Mouse (Mus musculus): ENCODE data around the gene Tpst1. TPM values are rescaled to one million over a fixed set of nuclear protein-coding genes. Genes with fewer than 3 reads are reported as not detected.

Tpst1 gene
- polyA plus RNA-seq, 1 experiment from 2014 or later: 54.0 TPM

GRCm38 (mm10) chr5:130116116-130116515 is 43.0 kb downstream of the Tpst1 start:
- Histone ChIP-seq H3K36me3 (ENCODE audit: control insufficient read depth, insufficient read depth, low read length) (peaks cover 2% of the 10 kb centered on the region; the same call in 1 of the 2 replicates), H3K4me2 (no peak overlapping the region), H3K9me3 (ENCODE audit: control insufficient read depth, low read length) (no peaks in the 10 kb centered on the region), H3K27me3 (replicated peaks; ENCODE audit: control insufficient read depth, insufficient read depth, low read length) (no peaks in the 10 kb centered on the region), H3K27ac (ENCODE audit: low read depth, low read length) (no peak overlapping the region), H3K4me3 (ENCODE audit: low read depth, low read length) (no peak overlapping the region), H3K4me1 (replicated peaks; ENCODE audit: control insufficient read depth, insufficient read depth, low read length) (no peaks in the 10 kb centered on the region), H3K9ac (ENCODE audit: low read depth, low read length) (no peak overlapping the region)
- no peak for DNase-seq (ENCODE audit: low spot score)
- WGBS: 81% methylated on average over 12 of the region's 12 CpGs
- no peak for ATAC-seq (replicated peaks; ENCODE audit: low FRiP score)

- H3K27me3 ChIP-seq (replicated peaks; ENCODE audit: control insufficient read depth, insufficient read depth, low read length): no peaks in the 10 kb centered on the region
- no peaks in the 10 kb centered on the region for H3K9me3 ChIP-seq (ENCODE audit: control insufficient read depth, low read length)
- DNase-seq (ENCODE audit: low spot score) (no peak), ATAC-seq (replicated peaks; ENCODE audit: low FRiP score) (no peak)
- H3K36me3 ChIP-seq (ENCODE audit: control insufficient read depth, insufficient read depth, low read length): peaks cover 2% of the 10 kb centered on the region; the same call in 1 of the 2 replicates
- H3K9ac ChIP-seq (ENCODE audit: low read depth, low read length): no peak overlapping the region
- H3K4me1 ChIP-seq (replicated peaks; ENCODE audit: control insufficient read depth, insufficient read depth, low read length): no peaks in the 10 kb centered on the region
- 87% methylated on average over 7 of the region's 7 CpGs for WGBS
- H3K27ac ChIP-seq (ENCODE audit: low read depth, low read length): no peak overlapping the region
- H3K4me3 ChIP-seq (ENCODE audit: low read depth, low read length): no peak overlapping the region
- H3K4me2 ChIP-seq: no peak overlapping the region
Measured at GRCm38 (mm10) chr5:130116857-130117256, 43.7 kb downstream of the Tpst1 start.

DNA sequence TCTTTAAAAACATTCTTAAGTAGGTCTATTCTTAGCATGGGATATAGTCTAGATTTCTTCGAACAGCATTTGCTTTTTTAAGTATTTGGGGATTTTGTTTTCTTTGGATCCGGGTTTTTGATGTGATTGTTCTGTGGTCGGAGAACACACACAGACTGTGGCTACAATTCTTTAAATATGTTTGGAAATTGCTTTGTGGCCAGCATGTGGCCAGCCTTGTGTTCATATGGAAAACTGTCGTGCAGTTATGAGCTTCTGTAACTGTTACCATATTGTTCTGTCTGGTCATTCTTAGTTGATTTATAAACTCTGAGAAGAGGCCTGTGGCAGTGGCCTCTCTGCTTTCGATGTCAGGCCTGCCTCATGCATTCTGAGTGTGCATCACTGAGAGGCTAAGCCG is 44.8 kb downstream of the Tpst1 start:
- no peaks in the 10 kb centered on the region for H3K4me1 ChIP-seq (replicated peaks; ENCODE audit: control insufficient read depth, insufficient read depth, low read length)
- no peak overlapping the region for H3K9ac ChIP-seq (ENCODE audit: low read depth, low read length)
- H3K36me3 ChIP-seq (ENCODE audit: control insufficient read depth, insufficient read depth, low read length): peaks cover 2% of the 10 kb centered on the region; the same call in 1 of the 2 replicates
- no peaks in the 10 kb centered on the region for H3K9me3 ChIP-seq (ENCODE audit: control insufficient read depth, low read length)
- H3K27me3 ChIP-seq (replicated peaks; ENCODE audit: control insufficient read depth, insufficient read depth, low read length): no peaks in the 10 kb centered on the region
- no peak overlapping the region for H3K27ac ChIP-seq (ENCODE audit: low read depth, low read length)
- DNase-seq (ENCODE audit: low spot score) (no peak), ATAC-seq (replicated peaks; ENCODE audit: low FRiP score) (no peak)
- WGBS: 86% methylated on average over 6 of the region's 6 CpGs
- no peak overlapping the region for H3K4me2 ChIP-seq
- H3K4me3 ChIP-seq (ENCODE audit: low read depth, low read length): no peak overlapping the region

GRCm38 (mm10) chr5:130119236-130119635 is 46.1 kb downstream of the Tpst1 start:
- no peak for DNase-seq (ENCODE audit: low spot score)
- no peak for ATAC-seq (replicated peaks; ENCODE audit: low FRiP score)
- no peak overlapping the region for H3K9ac ChIP-seq (ENCODE audit: low read depth, low read length)

DNA sequence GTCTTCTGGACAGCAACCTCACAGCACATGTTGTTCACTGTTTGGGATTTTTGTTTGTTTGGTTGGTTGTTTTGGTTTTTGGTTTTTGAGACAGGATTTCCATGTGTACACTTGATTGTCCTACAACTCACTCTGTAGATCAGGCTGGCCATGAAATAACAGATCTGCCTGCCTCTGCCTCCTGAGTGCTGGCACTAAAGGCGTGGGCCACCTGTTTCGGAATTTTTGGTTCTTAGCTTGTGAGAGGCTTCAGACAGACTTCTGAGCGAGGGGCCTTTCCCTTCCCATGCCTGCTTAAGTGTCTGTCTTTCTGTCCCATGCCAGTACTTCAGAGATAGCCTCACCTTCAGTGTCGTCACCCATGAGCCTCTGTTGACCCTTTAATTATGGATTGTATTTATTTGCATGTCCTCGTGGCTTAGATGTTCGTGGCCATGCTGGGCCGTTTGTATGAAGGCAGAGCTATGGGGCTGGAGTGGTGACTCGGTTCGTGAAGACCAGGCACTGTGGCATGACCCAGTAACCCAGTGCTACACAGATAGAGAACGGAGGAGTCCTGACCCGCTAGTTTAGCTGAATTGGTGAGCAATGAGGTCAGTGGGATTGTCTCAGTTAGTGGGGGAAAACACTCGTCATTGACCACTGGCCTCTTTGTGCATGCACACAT is 47.1 kb downstream of the Tpst1 start:
- Histone ChIP-seq H3K9me3 (ENCODE audit: control insufficient read depth, low read length) (no peaks in the 10 kb centered on the region), H3K27ac (ENCODE audit: low read depth, low read length) (no peak overlapping the region), H3K4me3 (ENCODE audit: low read depth, low read length) (no peak overlapping the region), H3K36me3 (ENCODE audit: control insufficient read depth, insufficient read depth, low read length) (no peaks in the 10 kb centered on the region), H3K4me1 (replicated peaks; ENCODE audit: control insufficient read depth, insufficient read depth, low read length) (no peaks in the 10 kb centered on the region), H3K9ac (ENCODE audit: low read depth, low read length) (no peak overlapping the region), H3K4me2 (no peak overlapping the region), H3K27me3 (replicated peaks; ENCODE audit: control insufficient read depth, insufficient read depth, low read length) (no peaks in the 10 kb centered on the region)
- WGBS: 83% methylated on average over 12 of the region's 12 CpGs
- DNase-seq (ENCODE audit: low spot score): no peak
- no peak for ATAC-seq (replicated peaks; ENCODE audit: low FRiP score)

More at GRCm38 (mm10) chr5:130119236-130119635, 46.1 kb downstream of the Tpst1 start:
- Histone ChIP-seq H3K4me3 (ENCODE audit: low read depth, low read length) (no peak overlapping the region), H3K36me3 (ENCODE audit: control insufficient read depth, insufficient read depth, low read length) (peaks cover under 1% of the 10 kb centered on the region; the same call in 1 of the 2 replicates), H3K27ac (ENCODE audit: low read depth, low read length) (no peak overlapping the region), H3K4me2 (no peak overlapping the region), H3K4me1 (replicated peaks; ENCODE audit: control insufficient read depth, insufficient read depth, low read length) (no peaks in the 10 kb centered on the region), H3K9me3 (ENCODE audit: control insufficient read depth, low read length) (no peaks in the 10 kb centered on the region), H3K27me3 (replicated peaks; ENCODE audit: control insufficient read depth, insufficient read depth, low read length) (no peaks in the 10 kb centered on the region)
- 80% methylated on average over 3 of the region's 3 CpGs for WGBS

DNA sequence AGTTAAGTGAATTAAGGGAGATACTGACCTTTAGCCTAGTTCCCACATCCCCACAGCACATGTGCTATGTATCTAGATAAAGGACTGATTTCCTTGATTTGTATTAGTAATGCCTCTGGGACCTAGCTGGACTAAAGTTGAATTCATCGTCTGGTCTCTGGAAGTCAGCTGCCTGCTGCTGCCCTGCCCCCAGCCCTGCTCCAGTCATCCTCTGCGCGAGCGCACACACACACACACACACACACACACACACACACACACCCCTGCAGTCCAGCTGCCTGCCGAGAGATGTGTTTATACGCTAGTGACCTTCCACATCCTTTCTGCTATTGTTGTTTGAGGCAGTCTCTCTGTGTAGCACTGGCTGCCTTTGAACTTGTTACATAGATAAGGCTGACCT is 47.8 kb downstream of the Tpst1 start:
- Histone ChIP-seq H3K36me3 (ENCODE audit: control insufficient read depth, insufficient read depth, low read length) (no peaks in the 10 kb centered on the region), H3K9me3 (ENCODE audit: control insufficient read depth, low read length) (no peaks in the 10 kb centered on the region), H3K4me1 (replicated peaks; ENCODE audit: control insufficient read depth, insufficient read depth, low read length) (no peaks in the 10 kb centered on the region), H3K27ac (ENCODE audit: low read depth, low read length) (no peak overlapping the region), H3K9ac (ENCODE audit: low read depth, low read length) (no peak overlapping the region), H3K4me2 (no peak overlapping the region), H3K27me3 (replicated peaks; ENCODE audit: control insufficient read depth, insufficient read depth, low read length) (no peaks in the 10 kb centered on the region), H3K4me3 (ENCODE audit: low read depth, low read length) (no peak overlapping the region)
- DNase-seq (ENCODE audit: low spot score) (no peak), ATAC-seq (replicated peaks; ENCODE audit: low FRiP score) (no peak)
- 64% methylated on average over 6 of the region's 6 CpGs for WGBS

- Histone ChIP-seq H3K9ac (ENCODE audit: low read depth, low read length) (no peak overlapping the region), H3K4me3 (ENCODE audit: low read depth, low read length) (no peak overlapping the region), H3K36me3 (ENCODE audit: control insufficient read depth, insufficient read depth, low read length) (no peaks in the 10 kb centered on the region), H3K9me3 (ENCODE audit: control insufficient read depth, low read length) (no peaks in the 10 kb centered on the region), H3K4me2 (no peak overlapping the region), H3K27ac (ENCODE audit: low read depth, low read length) (no peak overlapping the region), H3K27me3 (replicated peaks; ENCODE audit: control insufficient read depth, insufficient read depth, low read length) (no peaks in the 10 kb centered on the region), H3K4me1 (replicated peaks; ENCODE audit: control insufficient read depth, insufficient read depth, low read length) (no peaks in the 10 kb centered on the region)
- ATAC-seq (replicated peaks; ENCODE audit: low FRiP score): no peak
- no peak for DNase-seq (ENCODE audit: low spot score)
- whole genome bisulfite sequencing: 82% methylated on average over 2 of the region's 2 CpGs
Measured at GRCm38 (mm10) chr5:130122355-130122754, 49.2 kb downstream of the Tpst1 start.

DNA sequence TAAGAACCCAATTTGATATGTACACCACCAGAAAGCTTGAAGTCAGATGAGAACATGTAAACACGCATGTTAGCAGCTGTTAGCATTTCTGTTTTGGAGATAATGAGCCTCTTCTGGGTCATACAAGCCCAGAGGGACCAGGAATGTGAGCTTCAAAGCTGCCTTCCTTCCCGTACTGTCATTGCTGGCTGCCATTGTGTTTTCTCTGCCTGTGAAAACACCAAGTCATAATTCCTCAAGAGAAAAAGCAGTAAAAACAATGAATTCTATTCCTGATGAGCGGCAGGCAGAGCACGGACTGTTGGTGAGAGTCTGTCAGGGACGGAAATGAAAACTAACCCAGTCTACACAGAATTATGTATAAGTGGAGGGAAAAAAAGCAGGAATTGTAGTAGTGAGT is 51.1 kb downstream of the Tpst1 start:
- Histone ChIP-seq H3K9me3 (ENCODE audit: control insufficient read depth, low read length) (no peaks in the 10 kb centered on the region), H3K36me3 (ENCODE audit: control insufficient read depth, insufficient read depth, low read length) (no peaks in the 10 kb centered on the region), H3K4me1 (replicated peaks; ENCODE audit: control insufficient read depth, insufficient read depth, low read length) (no peaks in the 10 kb centered on the region), H3K9ac (ENCODE audit: low read depth, low read length) (no peak overlapping the region), H3K4me3 (ENCODE audit: low read depth, low read length) (no peak overlapping the region), H3K27ac (ENCODE audit: low read depth, low read length) (no peak overlapping the region), H3K27me3 (replicated peaks; ENCODE audit: control insufficient read depth, insufficient read depth, low read length) (no peaks in the 10 kb centered on the region), H3K4me2 (no peak overlapping the region)
- DNase-seq (ENCODE audit: low spot score) (no peak), ATAC-seq (replicated peaks; ENCODE audit: low FRiP score) (no peak)
- 84% methylated on average over 5 of the region's 5 CpGs for WGBS

Measured in liver, embryonic 11.5 days (tissue).